Mouse (Mus musculus) ES-E14 (cell line): ENCODE data around the gene Amhr2. TPM values are rescaled to one million over a fixed set of nuclear protein-coding genes. Genes with fewer than 3 reads are reported as not detected.
A peak's percentile ranks its signal among the peaks of the same experiment; 100 is the strongest.

Experiments used
- DNase-seq: peaks from one replicate; pipeline ENCODE4 v3.0.0-alpha.2; 2013; ENCODE audit warnings: low read depth, low spot score
- H3K27ac ChIP-seq: 2 replicates; pipeline ENCODE4 v1.5.1; 2012; ENCODE audit warnings: low read depth, mild to moderate bottlenecking, low read length, moderate library complexity, mixed read lengths; ENCODE audit not compliant: poor library complexity, insufficient read depth, severe bottlenecking
- H3K36me3 ChIP-seq: 2 replicates; pipeline ENCODE4 v1.6.1; 2012; ENCODE audit warnings: mild to moderate bottlenecking, low read length, moderate library complexity, mixed read lengths; ENCODE audit not compliant: control insufficient read depth, poor library complexity, insufficient read depth, severe bottlenecking
- H3K4me1 ChIP-seq, 2 experiments: fragments of 150-350 bp in 1 of 2; sonication (generic) in 1 of 2; 2 replicates each; pipeline ENCODE4 v1.6.1; 2012; ENCODE audit warnings: low read length in 2 of 2, mild to moderate bottlenecking in 1 of 2, mixed read lengths in 1 of 2; ENCODE audit not compliant: control insufficient read depth in 2 of 2, insufficient read depth in 2 of 2, poor library complexity in 1 of 2
- H3K4me3 ChIP-seq, 2 experiments: fragments of 150-350 bp in 1 of 2; sonication (generic) in 1 of 2; 2 replicates each; pipeline ENCODE4 v1.5.1; 2012; ENCODE audit warnings: low read length in 2 of 2, low read depth in 1 of 2, mild to moderate bottlenecking in 1 of 2, mixed read lengths in 1 of 2; ENCODE audit not compliant: insufficient read depth in 1 of 2, poor library complexity in 1 of 2, severe bottlenecking in 1 of 2
- H3K9ac ChIP-seq: 2 replicates; pipeline ENCODE4 v1.6.1; 2012; ENCODE audit warnings: low read depth, mild to moderate bottlenecking, low read length, mixed read lengths; ENCODE audit not compliant: poor library complexity, insufficient read depth, severe bottlenecking
- H3K9me3 ChIP-seq: fragments of 150-350 bp; sonication (generic); 2 replicates; pipeline ENCODE4 v1.6.1; 2012; ENCODE audit warnings: low read depth, mild to moderate bottlenecking, low read length; ENCODE audit not compliant: control insufficient read depth, insufficient read depth
- CHD2 ChIP-seq: IDR thresholded peaks from 2 replicates; pipeline ENCODE4 v1.6.1; 2014; ENCODE audit warnings: mild to moderate bottlenecking, low read depth, low read length, inconsistent platforms
- HCFC1 ChIP-seq: IDR thresholded peaks from 2 replicates; pipeline ENCODE4 v1.6.1; 2012; ENCODE audit warnings: low read length, inconsistent platforms, borderline replicate concordance; ENCODE audit not compliant: insufficient read depth
- MAFK ChIP-seq: IDR thresholded peaks from 2 replicates; pipeline ENCODE4 v1.6.1; 2014; ENCODE audit warnings: mild to moderate bottlenecking, low read depth, low read length, inconsistent platforms; ENCODE audit not compliant: insufficient read depth
- ZC3H11A ChIP-seq: IDR thresholded peaks from 2 replicates; pipeline ENCODE4 v1.6.1; 2012; ENCODE audit warnings: low read depth, mild to moderate bottlenecking, inconsistent platforms, low read length, borderline replicate concordance
- ZNF384 ChIP-seq: IDR thresholded peaks from 2 replicates; pipeline ENCODE4 v1.6.1; 2012; ENCODE audit warnings: low read depth, low read length, inconsistent platforms
- in situ Hi-C, 2 experiments: fragments of 600-800 bp; cut with MboI; formaldehyde crosslinking; loops; one replicate each; pipeline ENCODE4 v1.15.1; 2025; ENCODE audit warnings: low sequenced_read_pairs in 2 of 2, inconsistent platforms in 1 of 2; ENCODE audit not compliant: unreplicated experiment in 2 of 2
- total RNA-seq: library from RNA; depleted of rRNA; stranded (reverse); fragments of 300-350 nt; gene quantifications from 2 replicates; pipeline ENCODE4 v1.2.3, GENCODE M21; 2012

The Amhr2 gene
- total RNA-seq, 1 experiment = 5.6 TPM

DNA sequence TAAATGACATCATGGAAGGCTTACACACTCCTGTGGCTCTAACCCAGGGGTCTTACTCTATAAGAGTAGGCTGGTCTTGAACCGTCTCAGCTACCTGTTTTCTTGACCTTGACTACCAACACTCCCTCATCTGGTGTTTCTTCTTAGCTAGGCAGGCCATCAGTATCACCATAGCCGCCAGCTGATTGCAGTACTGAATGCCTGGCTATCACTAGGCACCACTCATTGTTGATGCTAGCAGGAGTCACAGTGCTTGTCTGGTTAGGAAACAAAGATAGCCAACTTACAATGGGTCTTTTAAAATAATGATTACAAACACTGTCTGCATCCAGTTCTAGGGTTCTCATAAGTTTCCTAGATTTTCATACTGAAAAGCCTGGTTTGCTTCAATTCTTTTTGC is 43.9 kb upstream of the Amhr2 start:
- Histone ChIP-seq H3K9ac (peak overlapping the region; percentile 22; the same call in 1 of the 2 replicates), H3K36me3 (no peaks in the 10 kb centered on the region), H3K27ac (peak overlapping the region; percentile 99), H3K9me3 (no peaks in the 10 kb centered on the region), H3K4me1 (peaks cover 9 to 17% of the 10 kb centered on the region in 2 experiments), H3K4me3 (no peak overlapping the region)
- in situ Hi-C loops = no loop called here
- DNase-seq = no peak
- TF ChIP-seq HCFC1 (no peak), MAFK (no peak), CHD2 (no peak), ZNF384 (no peak), ZC3H11A (no peak)

GRCm38 (mm10) chr15:102402210-102402609 is 43.0 kb upstream of the Amhr2 start:
- Histone ChIP-seq H3K4me1 (peaks cover 9 to 20% of the 10 kb centered on the region in 2 experiments), H3K36me3 (no peaks in the 10 kb centered on the region), H3K4me3 (no peak overlapping the region), H3K9me3 (no peaks in the 10 kb centered on the region), H3K27ac (peak overlapping the region; percentile 99; the same call in 1 of the 2 replicates), H3K9ac (no peak overlapping the region)
- no peak for DNase-seq
- TF ChIP-seq HCFC1 (no peak), ZNF384 (no peak), MAFK (no peak), CHD2 (no peak), ZC3H11A (no peak)
- in situ Hi-C loops = no loop called here

- H3K27ac ChIP-seq = peak overlapping the region; percentile 98
- H3K9ac ChIP-seq = peak overlapping the region; percentile 98
- in situ Hi-C loops = no loop called here
- peaks cover 19% of the 10 kb centered on the region for H3K36me3 ChIP-seq
- H3K4me1 ChIP-seq = peaks cover 14 to 19% of the 10 kb centered on the region in 2 experiments; a peak in 3 of 4 replicates
- H3K9me3 ChIP-seq = no peaks in the 10 kb centered on the region
- H3K4me3 ChIP-seq = peak overlapping the region; percentile 78 to 88
- no peak for DNase-seq
- 0 out of 2 replicates have a peak, but pooled peaks have one; percentile 6 for TF ChIP-seq ZC3H11A
- no peak for TF ChIP-seq CHD2
- TF ChIP-seq MAFK = 0 out of 2 replicates have a peak, but pooled peaks have one; percentile 11
- TF ChIP-seq ZNF384 = no peak
- TF ChIP-seq HCFC1 = peak; percentile 73; the same call in 1 of the 2 replicates
Observed at GRCm38 (mm10) chr15:102404608-102405488, 40.3 kb upstream of the Amhr2 start.

GRCm38 (mm10) chr15:102405489-102406195 is 39.5 kb upstream of the Amhr2 start, which contains the start of gene Sp1:
Sp1 (plus strand) TSS chr15:102406143.
- Histone ChIP-seq H3K4me3 (peak within 1 kb of the TSS; percentile 81 to 95), H3K27ac (peak within 1 kb of the TSS; percentile 100), H3K4me1 (peaks cover 14 to 19% of the 10 kb centered on the region in 2 experiments; a peak in 3 of 4 replicates), H3K9me3 (no peaks in the 10 kb centered on the region), H3K9ac (peak within 1 kb of the TSS; percentile 98), H3K36me3 (peaks cover 22% of the 10 kb centered on the region)
- TF ChIP-seq ZNF384 (no peak), MAFK (no peak), HCFC1 (no peak), CHD2 (peak; percentile 97), ZC3H11A (no peak)
- peak; percentile 100 for DNase-seq
- in situ Hi-C loops = no loop called here
